Mouse (Mus musculus) retina, adult 2 months (tissue): ENCODE measurements around the gene Galnt16.

ENCODE experiments used
- DNase-seq: peaks from one replicate; pipeline ENCODE4 v3.0.0-alpha.2; 2012; ENCODE audit warnings: low read depth, low spot score

Gene Galnt16

DNA sequence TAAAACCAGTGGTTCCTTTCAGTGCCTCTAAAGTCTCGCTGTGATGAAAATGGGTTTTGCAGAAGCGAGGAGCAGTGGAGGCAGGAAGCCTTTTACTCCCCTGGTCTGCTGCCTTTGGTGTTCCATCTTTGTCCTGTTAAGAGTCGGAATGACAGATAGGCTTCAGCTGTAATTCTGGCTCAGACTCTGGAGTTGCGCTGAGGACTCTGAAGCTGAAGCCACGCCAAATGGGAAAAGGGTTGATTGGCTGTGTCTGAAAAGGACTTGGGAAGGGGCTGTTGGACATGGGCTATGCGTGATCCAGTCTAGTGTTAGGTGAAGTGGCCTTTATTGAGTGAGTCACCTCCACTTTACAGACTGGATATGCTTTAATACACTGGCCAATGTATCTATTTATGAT, 12.6 kb downstream of the Galnt16 start:
- DNase-seq: no peak

DNA sequence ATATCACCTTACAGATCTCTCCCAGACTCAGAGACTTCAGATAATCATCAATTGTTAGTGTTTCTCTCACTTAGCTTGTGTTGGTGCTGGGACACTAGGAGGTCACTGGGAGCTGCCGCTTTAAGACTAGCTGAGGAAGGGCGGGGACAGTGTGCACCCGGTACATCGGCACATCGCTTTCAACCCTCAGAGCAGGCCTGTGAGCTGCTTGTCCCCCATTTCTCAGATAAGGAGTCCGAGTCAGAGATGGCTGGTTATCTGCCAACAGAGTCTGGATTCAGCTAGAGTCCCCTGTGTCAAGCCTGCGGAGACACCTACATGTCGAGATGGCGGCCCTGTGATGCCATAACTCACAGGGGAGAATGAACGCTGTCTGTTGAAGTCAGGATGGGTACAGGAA, 13.5 kb downstream of the Galnt16 start:
- DNase-seq: no peak

- DNase-seq: no peak
These were observed 15.8 kb downstream of the Galnt16 start for GRCm38 (mm10) chr12:80533876-80534275.

- DNase-seq: no peak
These were observed 19.2 kb downstream of the Galnt16 start for GRCm38 (mm10) chr12:80537313-80537712.

- no peak for DNase-seq
These were observed 20.2 kb downstream of the Galnt16 start for GRCm38 (mm10) chr12:80538311-80538710.

GRCm38 (mm10) chr12:80545310-80545709, 27.2 kb downstream of the Galnt16 start:
- DNase-seq: no peak

DNA sequence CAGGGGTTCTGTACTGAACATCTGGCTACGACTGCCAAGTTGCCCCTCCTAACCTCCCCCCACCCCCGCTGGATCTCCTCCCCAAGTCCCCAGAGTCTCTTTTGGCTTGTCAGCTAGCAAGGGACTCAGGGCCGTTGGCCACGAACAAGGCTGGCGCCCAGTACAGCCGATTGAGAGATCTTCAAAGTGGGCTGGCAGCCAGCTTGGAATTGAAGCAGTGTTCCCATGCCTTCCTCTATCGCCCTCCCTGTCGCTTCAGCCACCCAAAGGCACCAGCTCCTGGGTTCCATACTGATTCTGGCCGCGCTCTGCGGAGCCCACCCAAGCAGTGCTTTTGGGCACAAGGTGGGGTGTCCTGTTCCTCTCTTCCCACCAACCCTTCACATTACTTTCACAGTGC, 31.6 kb downstream of the Galnt16 start:
- DNase-seq: no peak

GRCm38 (mm10) chr12:80553157-80553556, 35.1 kb downstream of the Galnt16 start:
- no peak for DNase-seq

DNA sequence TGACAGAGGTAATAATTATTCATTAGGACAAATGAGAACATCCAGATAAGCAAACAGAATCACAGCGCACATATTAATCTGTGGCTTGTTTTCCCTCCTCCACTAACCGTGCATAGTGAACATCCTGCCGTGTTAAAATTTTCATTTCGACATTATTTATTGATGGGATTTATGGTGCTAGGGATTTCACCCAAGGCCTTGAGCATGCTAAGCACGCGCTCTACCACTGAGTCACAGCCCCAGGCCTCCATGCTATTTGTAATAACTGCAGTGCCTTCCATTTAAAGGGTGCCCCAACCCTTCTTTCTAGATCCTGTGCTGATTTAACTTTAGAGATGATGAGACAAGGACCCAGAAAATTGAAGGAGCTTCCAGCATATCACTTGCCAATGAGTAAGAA, 36.2 kb downstream of the Galnt16 start:
- DNase-seq: no peak

DNA sequence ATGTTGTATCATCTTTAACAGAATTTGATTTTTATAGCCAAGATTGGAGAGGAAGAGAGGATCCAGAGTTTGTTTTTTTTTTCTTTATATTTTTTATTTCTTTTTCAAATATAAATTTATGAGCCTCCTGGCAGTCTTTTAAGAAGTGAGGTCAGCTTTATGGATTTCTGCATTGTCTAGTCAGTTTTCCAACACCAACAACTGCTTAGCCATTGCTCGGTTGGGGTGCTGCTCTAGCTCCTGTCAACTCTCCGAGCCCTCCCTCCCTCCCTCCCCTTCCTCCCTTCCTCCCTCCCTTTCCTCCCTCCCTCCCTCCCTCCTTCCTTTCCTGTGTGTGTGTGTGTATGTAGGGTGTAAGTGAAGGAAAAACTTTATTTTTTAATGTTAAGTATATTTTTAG, 43.8 kb downstream of the Galnt16 start:
- no peak for DNase-seq

- DNase-seq: no peak
These were observed 44.7 kb downstream of the Galnt16 start for GRCm38 (mm10) chr12:80562793-80563192.

GRCm38 (mm10) chr12:80564990-80565389, 46.9 kb downstream of the Galnt16 start:
- DNase-seq: no peak

GRCm38 (mm10) chr12:80565793-80566192, 47.7 kb downstream of the Galnt16 start:
- no peak for DNase-seq

DNA sequence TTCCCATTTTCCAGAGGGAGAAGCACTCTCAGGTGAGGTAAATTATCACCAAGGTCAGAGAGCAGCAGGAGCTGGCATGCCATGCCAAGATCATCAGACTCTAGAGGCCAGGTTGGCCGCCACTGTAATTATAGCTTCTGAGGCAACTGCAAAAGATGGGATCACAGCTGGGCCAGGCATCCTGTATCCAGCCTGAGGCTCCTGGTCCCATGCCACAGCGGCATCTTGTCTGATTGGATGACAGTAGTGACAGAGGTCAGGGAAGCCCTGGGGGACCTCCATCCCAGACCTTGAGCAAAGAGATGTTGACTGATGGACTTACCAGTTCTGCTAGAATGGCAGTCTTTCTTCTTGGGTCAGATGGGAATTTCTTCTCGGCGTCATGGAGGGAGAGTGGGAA, 48.4 kb downstream of the Galnt16 start:
- no peak for DNase-seq

GRCm38 (mm10) chr12:80567375-80567774, 49.3 kb downstream of the Galnt16 start:
- DNase-seq: no peak

- no peak for DNase-seq
These were observed 51.5 kb downstream of the Galnt16 start for GRCm38 (mm10) chr12:80569561-80569960.

DNA sequence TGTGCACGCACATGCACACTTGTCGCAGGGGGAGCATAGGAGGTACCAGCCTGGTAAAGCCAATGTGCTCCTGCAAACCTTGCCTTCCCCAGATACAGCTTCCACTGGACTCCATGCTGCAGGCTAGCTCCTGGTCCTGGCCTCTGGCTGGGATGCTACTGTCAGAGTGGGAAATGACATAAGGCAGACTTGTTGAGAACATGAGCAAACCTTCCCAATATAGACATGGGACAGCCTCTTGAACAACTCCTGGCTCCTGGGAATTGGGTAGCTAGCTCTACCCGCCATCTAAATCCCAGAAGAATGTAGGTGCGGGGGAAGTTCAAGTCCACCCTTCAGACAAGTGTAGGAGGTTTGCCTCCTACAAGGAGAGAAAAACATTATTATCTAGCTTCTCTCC, 56.2 kb downstream of the Galnt16 start:
- DNase-seq: no peak

DNA sequence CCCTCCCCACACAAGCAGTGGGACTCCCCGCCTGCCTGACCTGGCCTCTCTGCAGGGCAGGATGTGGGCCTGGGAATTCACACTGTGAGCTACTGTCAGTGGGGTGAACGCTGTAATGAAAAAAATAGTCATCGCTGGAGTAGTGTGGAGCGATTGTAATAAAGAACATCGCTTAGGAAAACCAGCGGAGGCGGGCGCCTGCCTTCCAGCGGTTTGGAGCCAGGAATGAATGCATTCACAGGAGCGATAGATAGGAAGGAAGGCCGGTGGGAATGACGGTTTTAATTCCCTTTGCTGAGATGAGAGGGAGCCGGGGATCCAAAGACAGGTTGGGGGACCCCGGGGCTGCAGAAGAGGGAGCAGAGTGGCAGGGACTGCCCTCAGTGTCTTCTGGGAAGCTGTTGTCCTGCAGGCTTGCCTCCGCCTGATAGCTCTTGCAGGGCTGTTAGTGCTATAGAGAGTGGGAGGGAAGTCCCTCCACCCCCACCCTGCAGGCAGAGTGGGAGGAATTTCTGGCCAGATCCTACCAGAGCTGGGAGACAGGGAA, 56.8 kb downstream of the Galnt16 start:
- no peak for DNase-seq

DNA sequence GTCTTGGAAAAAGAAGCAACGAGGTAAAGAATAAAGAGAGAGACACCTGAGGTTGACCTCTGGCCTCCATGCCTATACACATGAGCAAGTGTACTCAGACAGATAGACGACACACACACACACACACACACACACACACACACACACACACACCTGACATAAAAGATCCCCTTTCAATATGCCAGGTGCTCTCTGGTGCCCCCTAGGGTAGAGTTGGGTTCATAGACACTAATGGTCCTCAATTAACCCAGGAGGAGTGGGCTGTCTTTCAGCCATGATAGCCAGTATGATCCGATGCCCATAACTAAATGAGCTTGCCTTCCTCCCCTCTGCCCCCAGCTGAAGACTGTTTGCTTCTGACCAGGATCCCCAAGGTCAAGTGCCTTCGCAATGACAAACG, 59.0 kb downstream of the Galnt16 start:
- no peak for DNase-seq

- DNase-seq: no peak
These were observed 63.3 kb downstream of the Galnt16 start for GRCm38 (mm10) chr12:80581357-80581756.

GRCm38 (mm10) chr12:80584973-80585372, 66.9 kb downstream of the Galnt16 start:
- DNase-seq: no peak

DNA sequence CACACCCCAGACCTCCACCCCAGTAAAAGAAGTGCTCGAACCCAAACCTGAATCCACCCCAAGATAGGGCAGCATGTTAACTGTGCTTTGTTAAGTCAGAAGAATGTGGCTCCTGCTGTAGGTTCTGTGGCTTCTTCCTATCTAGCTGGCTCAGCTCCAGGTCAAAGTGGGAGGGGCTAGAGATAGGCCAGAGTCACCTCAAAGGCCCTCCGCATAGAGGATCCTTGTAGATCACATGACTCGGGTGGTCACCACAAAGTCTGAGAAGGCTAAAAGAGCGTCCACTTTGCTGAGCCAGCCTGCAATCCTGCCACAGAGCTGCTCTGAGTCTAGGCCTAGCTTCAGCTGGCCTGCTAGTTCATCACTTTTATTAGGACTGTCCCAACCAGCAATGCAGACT, 76.1 kb downstream of the Galnt16 start:
- DNase-seq: no peak

DNA sequence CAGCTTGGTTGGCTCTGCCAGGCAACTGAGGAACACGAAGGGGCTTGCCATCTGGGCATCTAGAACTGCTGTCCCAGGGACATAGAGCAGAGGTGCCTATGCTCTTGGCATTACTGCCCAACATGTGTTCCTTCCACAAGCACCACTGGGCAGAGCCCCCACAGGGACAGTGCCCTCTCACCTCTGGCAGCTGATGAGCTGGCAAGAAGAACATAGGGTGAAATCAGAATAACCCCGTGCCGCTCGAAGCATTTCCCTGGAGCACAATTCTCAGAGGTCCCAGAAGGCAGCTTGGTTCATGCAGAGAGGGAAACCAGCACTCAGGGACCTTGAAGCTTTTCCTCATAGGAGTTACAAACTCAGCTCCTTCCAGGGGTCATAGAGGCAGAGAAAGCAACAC, 76.7 kb downstream of the Galnt16 start:
- DNase-seq: no peak

DNA sequence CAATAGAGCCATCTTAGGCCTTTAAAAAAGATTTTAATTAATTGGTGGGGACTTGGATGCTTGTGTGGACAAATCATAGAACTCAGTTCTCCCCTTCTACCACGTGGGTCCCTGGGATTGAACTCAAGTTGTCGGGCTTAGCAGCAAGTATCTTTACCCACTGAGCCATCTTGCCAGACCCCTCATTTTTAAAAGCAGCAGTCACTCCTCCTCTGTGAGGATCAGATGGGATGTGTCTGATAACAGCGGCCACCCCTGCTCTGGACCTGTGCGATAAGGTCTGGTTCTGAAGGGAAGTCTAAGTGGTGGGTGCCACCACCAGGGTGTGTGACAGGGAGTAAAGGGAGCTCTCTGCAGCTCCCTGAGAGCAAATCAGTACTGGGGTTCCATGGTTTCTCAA, 77.5 kb downstream of the Galnt16 start:
- no peak for DNase-seq
